Mouse (Mus musculus) urinary bladder, adult 18-20 months (tissue): ENCODE measurements around the gene Smchd1.

ENCODE experiments used
- DNase-seq, 2 experiments: peaks; one replicate each; pipeline ENCODE4 v3.0.0; 2022; ENCODE audit warnings: low spot score in 2 of 2, mixed read lengths in 2 of 2

Gene Smchd1

DNA sequence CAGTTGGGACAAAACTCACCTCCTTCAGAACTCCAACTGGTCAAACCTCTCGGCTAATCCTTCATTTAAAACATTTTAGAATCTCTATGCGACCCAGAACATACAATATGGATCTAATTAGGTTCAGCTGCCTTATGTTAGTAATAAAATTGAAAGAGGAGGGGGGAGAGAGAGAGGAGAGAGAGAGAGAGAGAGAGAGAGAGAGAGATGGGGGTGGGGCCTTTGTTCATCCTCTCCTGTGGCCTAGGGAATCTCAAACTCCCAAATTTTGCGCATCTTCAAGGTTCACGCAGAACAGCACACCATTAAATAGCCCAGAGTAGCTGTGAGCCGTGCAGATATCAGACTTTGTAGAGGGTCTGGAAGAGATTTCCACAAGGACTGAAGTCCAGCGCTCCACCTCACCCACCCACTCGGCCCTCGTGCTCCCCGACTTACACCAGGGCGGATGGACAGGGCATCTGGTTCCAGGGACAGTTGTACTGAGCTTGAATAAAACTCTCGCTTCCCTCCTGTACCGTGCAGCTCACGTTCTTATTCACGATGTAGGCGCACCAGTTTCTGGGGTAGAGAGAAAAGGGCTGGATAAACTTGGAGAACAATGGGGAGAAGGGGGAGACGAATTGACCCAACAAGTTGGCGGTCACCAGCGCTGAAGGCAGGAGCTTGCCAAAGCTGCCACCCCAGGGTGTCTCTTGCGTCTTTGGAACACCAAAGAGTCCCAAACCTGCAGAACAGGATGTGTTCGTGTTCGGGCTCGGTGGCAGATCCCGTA, 165.2 kb downstream of the Smchd1 start:
- peak; percentile 11 to 37 for DNase-seq

DNA sequence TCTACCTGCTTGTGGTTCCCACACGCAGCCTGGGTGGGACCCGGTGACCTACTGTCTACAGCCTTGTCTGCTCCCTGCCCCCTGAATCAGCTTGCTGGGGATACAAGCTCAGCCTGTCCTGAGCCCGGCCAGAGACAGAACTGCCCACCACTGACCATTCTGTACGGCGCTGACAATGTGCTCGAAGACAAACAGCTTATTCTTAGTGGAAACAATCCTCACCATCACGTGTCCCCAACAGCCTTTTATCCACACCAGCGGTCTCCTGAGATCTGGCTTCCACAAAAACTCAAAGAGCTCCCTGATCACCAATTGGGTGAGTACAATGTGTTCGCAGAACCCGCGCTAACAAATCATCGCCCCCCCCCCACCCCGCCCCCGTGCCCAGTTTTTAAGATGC, 166.0 kb downstream of the Smchd1 start:
- DNase-seq = no peak

DNA sequence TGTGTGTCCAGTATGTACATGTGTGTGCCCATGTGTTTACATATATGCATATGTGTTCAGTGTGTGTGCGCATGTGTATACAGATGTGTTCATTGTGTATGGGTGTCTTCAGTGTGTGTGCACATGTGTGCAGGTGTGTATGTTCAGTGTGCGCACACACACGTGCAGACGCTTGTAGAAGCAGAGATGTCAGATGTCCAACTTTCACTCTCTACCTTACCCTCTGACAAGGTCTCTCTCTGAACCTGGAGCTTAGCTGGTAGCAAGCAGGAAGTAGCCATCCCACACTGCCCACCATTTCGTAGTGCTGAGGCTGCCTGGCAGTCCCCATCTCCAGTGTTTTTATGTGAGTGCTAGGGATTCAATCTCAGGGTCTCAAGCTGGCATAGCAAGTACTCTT, 166.8 kb downstream of the Smchd1 start:
- no peak for DNase-seq

DNA sequence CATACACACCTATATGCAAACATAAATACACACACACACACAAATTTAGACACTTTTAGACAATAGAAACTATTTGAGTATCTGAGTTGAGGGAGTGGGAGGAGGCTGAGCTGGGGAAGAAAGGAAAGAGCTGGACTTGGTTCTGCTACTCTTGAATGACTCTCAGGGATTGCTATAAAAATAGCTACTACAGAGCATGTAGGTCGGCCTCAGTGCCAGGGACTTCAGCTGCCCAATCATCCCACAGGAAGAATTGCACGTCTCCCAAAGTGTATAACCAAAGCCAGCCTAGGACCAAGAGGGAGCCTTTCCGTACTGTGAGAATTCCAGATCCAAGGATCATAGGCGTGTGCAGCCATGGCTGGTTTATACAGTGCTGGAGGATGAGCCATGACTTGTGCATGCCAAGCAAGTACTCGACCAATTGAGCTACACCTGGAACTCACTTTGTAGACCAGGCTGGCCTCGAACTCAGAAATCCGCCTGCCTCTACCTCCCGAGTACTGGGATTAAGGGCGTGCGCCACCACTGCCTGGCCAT, 167.8 kb downstream of the Smchd1 start:
- DNase-seq = no peak

DNA sequence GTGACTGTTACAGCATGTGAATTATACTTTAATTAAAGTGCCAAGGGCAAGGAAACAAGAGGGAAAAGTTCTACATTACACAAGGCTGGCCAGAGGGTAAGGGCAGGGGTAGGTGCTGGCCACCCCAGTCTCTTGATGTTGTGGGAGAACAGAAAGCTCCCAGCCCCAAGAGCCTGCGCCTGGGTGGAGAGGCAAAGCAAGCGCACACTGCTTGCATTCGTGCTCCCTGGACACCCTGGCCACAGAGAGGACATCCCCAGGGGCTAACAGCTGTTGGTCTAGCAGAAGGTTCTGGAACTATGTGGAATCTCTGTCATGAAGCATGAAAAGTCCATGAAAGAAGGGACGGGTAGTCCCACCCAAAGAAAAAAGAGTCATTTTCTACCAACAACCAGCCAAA, 168.4 kb downstream of the Smchd1 start:
- no peak for DNase-seq

DNA sequence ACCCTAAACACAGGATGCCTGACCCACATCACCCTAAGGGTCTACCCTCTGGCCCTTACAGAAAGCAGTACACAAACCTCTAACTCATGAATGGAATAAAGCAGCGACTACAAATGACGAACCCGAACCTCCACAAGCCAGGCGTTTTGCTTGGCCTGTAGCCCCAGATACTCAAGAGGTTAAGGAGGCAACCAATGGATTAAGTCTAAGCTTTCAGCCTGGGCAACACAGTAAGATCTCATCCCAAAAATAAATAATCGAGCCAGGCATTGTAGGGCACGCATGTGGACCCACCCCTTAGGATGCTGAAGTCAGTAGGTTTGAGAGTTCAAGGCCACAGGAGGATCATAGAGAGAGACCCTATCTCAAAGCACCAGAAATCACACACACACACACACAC, 169.1 kb downstream of the Smchd1 start:
- DNase-seq = no peak

DNA sequence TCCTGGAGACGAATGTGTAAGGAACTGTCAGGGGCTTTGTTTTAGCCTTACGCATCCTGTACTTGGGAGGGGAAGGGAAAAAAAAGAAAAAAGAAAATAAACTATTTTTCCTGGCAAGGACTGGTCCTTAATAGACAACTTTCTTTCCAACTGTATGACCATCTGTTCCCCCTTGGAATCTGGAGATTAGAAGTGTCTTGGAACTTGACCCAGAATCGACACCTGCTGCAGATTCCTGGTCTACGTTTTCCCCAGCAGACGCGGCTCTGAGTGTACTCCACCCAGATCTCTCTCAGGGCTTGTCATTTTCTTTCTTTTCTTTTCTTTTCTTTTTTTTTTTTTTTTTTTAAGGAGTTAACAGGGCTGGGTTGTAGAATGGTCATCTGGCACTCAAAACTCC, 171.7 kb downstream of the Smchd1 start:
- DNase-seq = no peak

DNA sequence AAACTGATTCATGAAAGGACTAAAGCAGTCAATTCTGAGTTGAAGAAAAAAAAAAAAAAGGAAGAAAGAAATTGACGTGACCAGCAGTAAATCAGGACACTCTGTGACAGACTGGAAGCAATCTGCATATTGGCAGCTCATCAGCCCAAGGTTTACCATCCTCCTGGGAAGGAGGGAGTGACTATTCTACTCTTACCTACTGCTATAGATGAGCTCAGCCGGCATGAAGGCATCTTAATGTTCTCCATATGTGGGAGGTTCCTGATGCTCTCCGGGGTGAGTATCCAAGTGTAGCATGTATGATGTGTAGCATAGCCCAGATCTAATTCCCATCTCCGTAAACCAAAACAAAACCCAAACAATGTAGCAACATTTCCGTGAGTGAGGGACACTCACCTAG, 173.7 kb downstream of the Smchd1 start:
- DNase-seq = no peak

DNA sequence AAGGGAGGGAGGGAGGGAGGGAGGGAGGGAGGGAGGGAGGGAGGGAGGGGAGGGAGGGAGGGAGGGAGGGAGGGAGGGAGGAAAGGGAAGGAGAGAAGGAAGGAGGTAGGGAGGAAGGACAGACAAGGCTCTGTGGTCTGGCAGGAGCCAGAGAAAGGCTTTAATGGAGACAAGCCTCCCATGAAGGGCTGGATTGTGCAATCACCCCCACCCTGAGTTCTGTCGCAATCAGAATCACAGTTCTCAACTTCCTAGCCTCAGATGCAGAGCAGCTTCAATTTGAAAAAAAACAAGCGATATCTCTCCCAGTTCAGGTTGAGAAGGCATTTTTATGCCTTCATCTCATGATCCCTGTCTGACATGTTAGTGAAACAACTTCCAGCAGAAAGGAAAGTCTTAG, 174.8 kb downstream of the Smchd1 start:
- peak in 1 of 2 experiments; percentile 79 for DNase-seq

DNA sequence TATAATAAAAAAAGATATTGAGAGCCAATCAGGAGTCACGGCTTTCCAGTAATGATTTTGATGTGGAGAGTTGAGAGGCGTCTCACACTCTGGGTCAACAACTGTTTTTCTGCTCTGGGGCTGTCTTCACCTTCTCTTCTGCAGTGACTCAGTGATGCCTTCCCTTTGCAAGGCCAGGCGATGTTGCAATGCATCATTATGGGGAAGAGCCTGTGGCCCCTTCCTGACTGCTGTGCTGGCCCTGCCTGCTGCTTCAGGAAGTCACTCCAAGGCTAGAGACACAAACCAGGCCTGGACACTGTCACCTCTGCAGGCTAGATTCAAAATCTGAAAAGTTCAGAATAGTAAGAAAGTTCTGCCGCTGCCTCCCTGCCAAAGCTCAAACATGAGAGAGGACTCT, 175.3 kb downstream of the Smchd1 start:
- DNase-seq = peak in 1 of 2 experiments; percentile 46

DNA sequence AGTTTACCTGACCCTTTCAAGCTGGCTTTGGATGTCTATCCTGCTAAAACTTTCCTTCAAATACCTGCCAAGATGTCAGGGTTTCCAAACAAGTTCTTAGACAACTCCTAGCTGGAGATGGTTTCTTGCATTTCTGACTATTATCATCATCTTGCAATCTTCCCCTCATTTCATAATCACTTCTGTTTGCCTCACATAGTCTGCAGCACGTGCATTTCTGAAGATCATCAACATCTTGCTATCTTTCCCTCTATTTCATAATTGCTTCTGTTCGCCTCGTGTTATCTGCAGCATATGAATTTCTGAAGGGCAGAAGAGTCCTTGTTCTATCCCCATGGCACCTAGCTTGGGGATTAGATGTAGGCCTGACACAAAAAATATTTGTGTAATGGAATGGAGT, 180.6 kb downstream of the Smchd1 start:
- DNase-seq = no peak
